Mouse (Mus musculus): ENCODE data around the gene Ntrk2.
A peak's percentile ranks its signal among the peaks of the same experiment; 100 is the strongest.
"Not testable (repeated sequence)": the region's sequence is repeated elsewhere in the genome, so short reads cannot be mapped to it uniquely, and the experiment has no call there.

Gene Ntrk2

GRCm38 (mm10) chr13:59052188-59052587, 245.8 kb downstream of the Ntrk2 start:
- no peak for DNase-seq (ENCODE audit: low read depth)

- not testable (repeated sequence) for DNase-seq (ENCODE audit: low read depth)
Observed at GRCm38 (mm10) chr13:59054331-59054730, 248.0 kb downstream of the Ntrk2 start.

DNA sequence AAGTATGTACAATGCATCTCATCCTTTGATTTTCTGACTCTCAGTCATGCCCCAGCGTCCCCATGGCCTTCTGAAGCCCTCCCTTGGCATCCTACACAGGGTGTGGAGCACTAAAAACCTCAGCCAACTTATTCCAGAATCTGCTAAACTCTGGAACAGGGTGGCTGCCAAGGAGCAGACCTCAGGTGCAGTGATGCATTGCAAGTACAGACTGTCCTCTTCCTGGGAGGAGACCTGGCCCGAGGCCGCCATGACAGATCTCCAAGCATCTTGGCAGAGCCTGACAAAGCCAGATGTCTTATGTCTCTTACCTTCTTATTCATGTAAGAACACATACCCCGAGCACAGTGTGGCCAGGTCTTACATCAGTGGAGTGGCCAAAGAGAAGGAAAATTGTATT, 250.5 kb downstream of the Ntrk2 start:
- no peak for DNase-seq (ENCODE audit: low read depth)

- DNase-seq (ENCODE audit: low read depth), result no peak
Observed at GRCm38 (mm10) chr13:59057886-59058285, 251.5 kb downstream of the Ntrk2 start.

DNA sequence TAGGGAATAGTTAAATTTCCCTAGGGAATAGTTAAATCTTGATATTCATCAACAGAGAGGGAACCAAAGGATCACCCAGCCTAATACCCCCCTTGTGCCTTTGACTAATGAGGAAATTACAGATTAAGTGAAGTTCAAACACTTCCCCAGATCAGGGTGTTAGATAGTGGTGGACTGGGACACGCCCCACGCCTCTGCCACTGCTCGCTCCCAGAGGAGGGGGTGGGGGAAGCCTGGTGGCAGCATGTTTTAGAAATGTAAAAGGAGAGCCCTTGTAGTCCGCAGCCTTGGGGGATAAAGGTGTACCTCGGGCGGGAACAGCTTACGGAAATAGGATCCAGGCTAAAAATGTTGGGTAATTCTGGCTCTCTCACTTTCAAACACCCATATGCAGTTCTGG, 252.7 kb downstream of the Ntrk2 start:
- no peak for DNase-seq (ENCODE audit: low read depth)

- no peak for DNase-seq (ENCODE audit: low read depth)
Observed at GRCm38 (mm10) chr13:59065677-59066076, 259.3 kb downstream of the Ntrk2 start.

- DNase-seq (ENCODE audit: low read depth), result peak; percentile 1
Observed at GRCm38 (mm10) chr13:59073635-59074256, 267.4 kb downstream of the Ntrk2 start.

- no peak for DNase-seq (ENCODE audit: low read depth)
Observed at GRCm38 (mm10) chr13:59076489-59076888, 270.1 kb downstream of the Ntrk2 start.

DNA sequence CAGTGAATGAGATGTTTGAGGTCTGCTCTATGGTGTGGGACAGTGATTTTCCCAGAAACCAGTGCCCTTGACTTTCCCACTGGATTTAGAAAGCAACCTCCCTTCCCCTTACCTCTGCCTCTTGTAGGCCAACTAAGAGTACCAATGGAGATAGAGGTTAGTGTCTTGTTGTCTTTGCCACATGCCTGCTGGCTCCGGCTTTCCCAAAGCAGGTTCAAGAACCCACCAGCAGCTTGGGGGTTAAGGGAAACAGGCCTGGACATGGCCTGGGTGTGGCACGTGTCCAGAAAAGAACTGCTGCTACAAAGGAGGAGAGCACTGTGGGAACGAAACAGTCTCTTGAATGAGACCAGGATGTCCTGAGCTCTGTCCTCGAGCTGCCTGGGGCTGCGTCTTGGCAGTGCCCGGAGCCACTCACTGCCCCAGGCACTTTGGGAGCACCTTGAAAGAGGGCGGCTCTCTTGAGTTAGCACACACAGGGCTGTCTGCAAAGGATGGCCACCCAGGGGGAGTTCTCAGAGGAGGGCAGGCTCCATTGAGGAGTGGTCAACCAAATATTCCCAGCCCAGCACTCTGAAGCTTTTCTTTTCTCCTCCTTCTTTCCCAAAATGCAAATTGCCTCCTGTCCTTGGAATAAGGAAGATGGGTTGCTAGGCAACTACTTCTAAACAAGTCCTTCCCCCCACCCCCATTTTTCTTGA, 273.5 kb downstream of the Ntrk2 start:
- no peak for DNase-seq (ENCODE audit: low read depth)

DNA sequence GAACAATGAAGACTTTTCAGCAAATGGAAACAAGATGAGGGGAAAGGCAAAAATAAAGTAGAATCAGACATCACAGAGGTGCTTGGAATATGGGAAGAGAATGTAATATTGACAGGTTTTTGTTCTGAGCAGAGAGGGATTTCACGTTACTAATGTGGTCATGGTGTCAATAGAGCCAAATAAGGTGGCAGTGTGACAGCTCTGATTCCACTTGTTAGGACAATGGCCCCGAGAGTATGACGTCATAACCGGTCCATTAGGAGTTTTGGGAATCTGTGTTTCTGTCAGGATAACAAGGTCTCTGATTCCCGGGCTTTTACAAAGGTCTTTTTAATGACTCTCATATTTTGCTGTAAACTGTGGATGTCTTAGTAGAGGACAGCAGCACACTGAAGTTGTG, 274.1 kb downstream of the Ntrk2 start:
- no peak for DNase-seq (ENCODE audit: low read depth)

DNA sequence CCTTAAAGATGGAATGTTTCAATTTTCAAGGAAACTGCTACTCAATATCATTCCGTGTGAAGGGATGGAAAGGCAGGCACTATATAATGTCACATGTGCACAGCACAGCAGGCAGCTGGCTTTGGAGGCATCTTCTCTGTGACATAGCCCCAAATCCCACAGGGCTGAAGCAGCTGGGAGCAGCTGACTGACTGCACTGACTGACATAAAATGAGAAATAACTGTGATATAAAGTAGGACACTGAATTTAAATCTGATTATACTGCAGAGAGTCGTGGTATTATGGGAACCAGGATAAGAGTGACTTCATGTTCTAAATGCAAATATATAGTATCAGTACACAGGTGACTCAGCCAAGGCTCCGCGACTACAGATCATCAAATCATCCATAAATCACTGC, 282.6 kb downstream of the Ntrk2 start:
- no peak for DNase-seq (ENCODE audit: low read depth)

GRCm38 (mm10) chr13:59091138-59091971, 285.0 kb downstream of the Ntrk2 start:
- no peak for DNase-seq (ENCODE audit: low read depth)

GRCm38 (mm10) chr13:59092045-59092857, 285.9 kb downstream of the Ntrk2 start:
- no peak for DNase-seq (ENCODE audit: low read depth)

- DNase-seq (ENCODE audit: low read depth), result no peak
Observed at GRCm38 (mm10) chr13:59092858-59093154, 286.4 kb downstream of the Ntrk2 start.

- DNase-seq (ENCODE audit: low read depth), result no peak
Observed at GRCm38 (mm10) chr13:59094722-59095121, 288.4 kb downstream of the Ntrk2 start.

DNA sequence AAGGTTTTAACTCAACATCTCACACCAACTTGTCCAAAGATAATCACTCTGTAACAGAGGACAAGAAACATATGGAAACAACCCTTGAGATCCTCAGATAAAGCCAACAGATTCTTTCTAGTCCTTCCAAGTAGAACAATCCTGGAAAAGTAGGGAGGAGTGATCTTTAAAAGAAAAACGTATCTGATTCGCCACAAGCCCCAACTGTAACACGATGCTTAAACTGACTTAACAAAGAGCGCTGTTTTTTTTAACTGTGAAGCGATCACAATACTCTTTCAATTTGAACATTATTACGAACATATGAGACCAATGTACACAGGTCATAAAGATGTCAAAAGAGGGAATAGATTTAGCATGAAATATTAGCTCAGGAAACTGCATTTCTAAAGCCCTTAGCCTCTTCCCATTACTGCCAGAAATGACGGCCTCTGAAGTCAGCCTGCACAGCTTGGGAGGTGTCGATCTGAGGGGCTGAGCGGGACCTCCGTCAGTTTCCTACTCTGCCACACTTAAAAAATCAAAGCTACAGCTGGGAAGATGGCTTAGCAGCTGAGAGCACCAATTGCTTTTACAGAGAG, 289.5 kb downstream of the Ntrk2 start:
- DNase-seq (ENCODE audit: low read depth), result no peak

- DNase-seq (ENCODE audit: low read depth), result no peak
Observed at GRCm38 (mm10) chr13:59100086-59100485, 293.7 kb downstream of the Ntrk2 start.

- DNase-seq (ENCODE audit: low read depth), result not testable (repeated sequence)
Observed at GRCm38 (mm10) chr13:59107791-59108190, 301.4 kb downstream of the Ntrk2 start.

DNA sequence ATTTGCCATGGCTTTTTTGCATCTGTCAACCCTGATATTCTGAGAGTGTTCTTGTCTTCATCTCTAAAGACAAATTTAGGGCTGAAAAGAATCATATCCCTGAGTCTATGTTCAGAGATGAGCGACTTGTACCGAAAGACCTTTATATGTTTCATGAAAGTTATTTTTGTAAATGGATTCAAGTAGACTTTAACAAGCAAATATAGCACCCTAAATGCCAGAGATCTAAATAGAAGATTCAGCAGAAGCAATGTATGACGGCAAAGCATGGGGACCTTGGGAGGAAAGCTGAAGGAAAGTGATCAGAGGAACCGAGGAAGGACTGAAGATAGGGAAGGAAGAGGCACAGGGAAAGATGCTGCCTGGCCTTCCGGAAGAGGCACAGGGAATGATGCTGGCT, 303.7 kb downstream of the Ntrk2 start:
- no peak for DNase-seq (ENCODE audit: low read depth)

GRCm38 (mm10) chr13:59114684-59115083, 308.3 kb downstream of the Ntrk2 start:
- DNase-seq (ENCODE audit: low read depth), result no peak

DNA sequence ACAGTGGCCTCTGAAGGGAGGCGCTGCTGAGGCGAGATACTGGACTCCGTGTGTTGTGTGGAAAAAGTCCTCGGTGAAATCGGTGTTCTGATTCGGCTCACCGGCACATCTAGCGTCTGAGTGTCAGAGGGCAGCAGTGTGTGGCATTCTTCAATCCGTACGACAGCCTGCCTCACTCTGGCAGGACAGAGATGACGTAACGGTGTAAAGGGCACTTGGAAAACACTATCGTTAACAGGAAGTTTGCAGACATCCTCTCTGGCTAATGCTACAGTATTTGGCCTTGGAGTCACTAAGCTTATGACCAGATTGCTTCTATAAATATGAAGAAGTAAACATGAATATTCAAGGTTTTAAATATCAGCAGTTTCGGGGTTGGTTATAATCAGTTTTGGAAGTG, 309.2 kb downstream of the Ntrk2 start:
- DNase-seq (ENCODE audit: low read depth), result no peak

DNA sequence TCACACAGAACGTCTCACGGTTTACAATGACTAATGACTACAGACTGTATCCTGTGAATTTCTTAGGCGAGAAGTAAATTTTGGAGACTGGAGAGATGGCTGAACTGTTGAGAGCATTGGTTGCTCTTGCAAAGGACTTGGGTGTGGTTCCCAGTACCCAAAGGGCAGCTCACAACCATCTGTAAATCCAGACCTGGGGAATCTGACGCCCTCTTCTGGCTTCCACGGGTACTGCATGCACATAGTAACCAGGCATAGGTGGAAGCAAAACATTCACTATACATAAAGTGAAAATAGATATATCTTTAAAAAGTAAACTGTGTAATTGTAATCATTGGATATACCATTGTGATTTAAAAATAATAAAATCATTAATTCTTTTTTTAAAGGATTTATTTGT, 310.9 kb downstream of the Ntrk2 start:
- DNase-seq (ENCODE audit: low read depth), result no peak

Measured in induced T-regulatory cell, adult 2 months (primary cell).